Mouse (Mus musculus) hindbrain, postnatal 0 days (tissue): ENCODE results near the gene Ripor1. TPM values are rescaled to one million over a fixed set of nuclear protein-coding genes. Genes with fewer than 3 reads are reported as not detected.
A peak's percentile ranks its signal among the peaks of the same experiment; 100 is the strongest.

Experiments used
- ATAC-seq: fragments of 200-750 bp; cut with Nextera tagmentation; 2 replicates; pipeline ENCODE4 v1.8.0; 2017; ENCODE audit warnings: mild to moderate bottlenecking, moderate TSS enrichment, moderate library complexity
- DNase-seq: peaks from one replicate; pipeline ENCODE4 v3.0.0-alpha.2; 2015; ENCODE audit warnings: low spot score
- H3K27ac ChIP-seq: fragments of 300-500 bp; sonication (generic); 2 replicates; pipeline ENCODE4 v1.5.1; 2014; ENCODE audit warnings: mild to moderate bottlenecking
- H3K27me3 ChIP-seq: fragments of 300-500 bp; sonication (generic); 2 replicates; pipeline ENCODE4 v1.6.1; 2014; ENCODE audit warnings: low read length, mixed read lengths; ENCODE audit not compliant: insufficient read depth
- H3K36me3 ChIP-seq: fragments of 300-500 bp; sonication (generic); 2 replicates; pipeline ENCODE4 v1.6.1; 2014; ENCODE audit warnings: low read length, mixed read lengths; ENCODE audit not compliant: insufficient read depth
- H3K4me1 ChIP-seq: fragments of 300-500 bp; sonication (generic); 2 replicates; pipeline ENCODE4 v1.6.1; 2014; ENCODE audit warnings: antibody characterized with exemption, low read length, mixed read lengths; ENCODE audit not compliant: insufficient read depth
- H3K4me2 ChIP-seq: fragments of 300-500 bp; sonication (generic); 2 replicates; pipeline ENCODE4 v1.6.1; 2014; ENCODE audit warnings: low read depth, mild to moderate bottlenecking, low read length, moderate library complexity, mixed read lengths
- H3K4me3 ChIP-seq: fragments of 300-500 bp; sonication (generic); 2 replicates; pipeline ENCODE4 v1.5.1; 2014; ENCODE audit warnings: low read length
- H3K9ac ChIP-seq: fragments of 300-500 bp; sonication (generic); replicated peaks from 2 replicates; pipeline ENCODE4 v1.6.1; 2014; ENCODE audit warnings: mild to moderate bottlenecking, low read length, moderate library complexity, mixed read lengths
- H3K9me3 ChIP-seq: fragments of 300-500 bp; sonication (generic); 2 replicates; pipeline ENCODE4 v1.6.1; 2016; ENCODE audit warnings: low read length, mixed read lengths
- CTCF ChIP-seq: IDR thresholded peaks from 2 replicates; pipeline ENCODE4 v1.5.1; 2016; ENCODE audit warnings: antibody characterized with exemption, control low read depth, low read depth
- WGBS: fragments of 180-500 bp; shearing (Covaris S2); extraction: QIAGEN DNeasy Blood & Tissue Kit; methylation state at CpG from one replicate; pipeline ENCODE4 v1.1.7; 2014; 5-methylcytosine and 5-hydroxymethylcytosine counted together
- polyA plus RNA-seq: library from polyadenylated mRNA; unstranded; fragments of >200 nt; fragmentation: Nextera tagmentation; extraction: Ambion mirVana; gene quantifications from 2 replicates; pipeline ENCODE4 v1.2.1, GENCODE M21; 2015
- total RNA-seq: library from RNA; depleted of rRNA; stranded (reverse); fragments of >200 nt; gene quantifications from 2 replicates; pipeline ENCODE4 v1.2.3, GENCODE M21; 2014

Gene Ripor1
- total and polyA plus RNA-seq, 2 experiments from 2014 or later: 14.4 to 28.7 TPM

DNA sequence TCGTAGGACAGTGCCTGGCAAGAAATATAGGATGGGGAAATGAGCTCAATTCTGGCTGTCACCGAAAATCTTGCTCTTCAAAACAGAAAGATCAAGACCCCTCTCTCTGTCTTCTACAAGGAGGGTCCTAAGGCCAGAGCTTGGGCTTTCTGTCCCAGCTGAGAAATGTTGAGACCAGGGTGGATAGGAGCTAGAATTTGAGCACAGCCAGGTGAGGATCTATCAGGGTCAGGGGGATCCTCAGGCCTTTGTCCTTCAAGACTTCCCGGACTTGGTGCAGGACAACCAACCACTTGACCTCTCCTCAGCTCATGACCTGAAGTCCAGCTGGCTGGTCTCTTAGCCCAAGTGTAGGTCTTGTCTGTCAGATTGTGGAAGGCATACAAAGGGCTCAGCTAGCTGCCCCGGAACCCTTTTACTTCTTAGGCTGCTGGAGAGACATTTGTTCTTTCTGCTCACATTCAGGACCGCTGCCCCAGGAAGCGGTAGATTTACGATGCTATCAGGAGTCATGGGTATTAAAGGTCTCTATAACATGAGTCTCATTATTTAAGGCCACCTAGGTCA is 18.7 kb downstream of the Ripor1 start:
- Histone ChIP-seq H3K4me3 (no peak overlapping the region), H3K36me3 (peaks cover 34% of the 10 kb centered on the region), H3K9ac (no peak overlapping the region), H3K9me3 (no peaks in the 10 kb centered on the region), H3K27ac (no peak overlapping the region; the same call in 1 of the 2 replicates), H3K27me3 (no peaks in the 10 kb centered on the region), H3K4me1 (no peaks in the 10 kb centered on the region), H3K4me2 (no peak overlapping the region)
- ATAC-seq (no peak), DNase-seq (no peak)
- no peak for TF ChIP-seq CTCF
- WGBS: 41% methylated on average over 7 of the region's 7 CpGs

DNA sequence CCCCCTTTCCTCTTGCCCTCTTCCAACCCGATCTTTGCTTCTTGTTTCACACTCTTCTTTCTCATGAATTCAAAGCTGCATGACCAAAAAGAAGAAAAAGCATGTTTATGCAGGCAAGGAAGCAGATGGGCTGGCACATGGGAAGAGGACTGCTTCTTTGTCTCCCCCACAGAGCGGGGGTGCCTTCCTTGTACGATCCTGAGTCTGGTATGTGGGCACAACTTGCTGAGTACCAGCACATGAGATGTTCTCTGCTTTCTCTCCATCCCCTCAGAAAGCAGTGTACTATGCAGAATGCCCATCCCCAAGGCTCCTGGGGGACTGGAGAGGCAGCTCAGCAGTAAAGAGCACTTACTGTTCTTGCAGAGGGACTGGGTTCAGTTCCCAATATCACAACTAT is 19.3 kb downstream of the Ripor1 start:
- Histone ChIP-seq H3K4me1 (no peaks in the 10 kb centered on the region), H3K4me3 (no peak overlapping the region), H3K27me3 (no peaks in the 10 kb centered on the region), H3K9ac (no peak overlapping the region), H3K9me3 (no peaks in the 10 kb centered on the region), H3K36me3 (peaks cover 28% of the 10 kb centered on the region), H3K27ac (no peak overlapping the region), H3K4me2 (no peak overlapping the region)
- WGBS: 50% methylated on average over 3 of the region's 3 CpGs
- ATAC-seq (no peak), DNase-seq (no peak)
- no peak for TF ChIP-seq CTCF

GRCm38 (mm10) chr8:105624831-105625230 is 19.8 kb downstream of the Ripor1 start:
- no peaks in the 10 kb centered on the region for H3K4me1 ChIP-seq
- WGBS: 86% methylated on average over 1 of the region's 1 CpGs
- no peak for ATAC-seq
- no peaks in the 10 kb centered on the region for H3K9me3 ChIP-seq
- no peaks in the 10 kb centered on the region for H3K27me3 ChIP-seq
- no peak for TF ChIP-seq CTCF
- peaks cover 24% of the 10 kb centered on the region for H3K36me3 ChIP-seq
- no peak for DNase-seq
- no peak overlapping the region for H3K27ac ChIP-seq
- no peak overlapping the region for H3K4me3 ChIP-seq
- H3K9ac ChIP-seq: no peak overlapping the region
- H3K4me2 ChIP-seq: no peak overlapping the region

DNA sequence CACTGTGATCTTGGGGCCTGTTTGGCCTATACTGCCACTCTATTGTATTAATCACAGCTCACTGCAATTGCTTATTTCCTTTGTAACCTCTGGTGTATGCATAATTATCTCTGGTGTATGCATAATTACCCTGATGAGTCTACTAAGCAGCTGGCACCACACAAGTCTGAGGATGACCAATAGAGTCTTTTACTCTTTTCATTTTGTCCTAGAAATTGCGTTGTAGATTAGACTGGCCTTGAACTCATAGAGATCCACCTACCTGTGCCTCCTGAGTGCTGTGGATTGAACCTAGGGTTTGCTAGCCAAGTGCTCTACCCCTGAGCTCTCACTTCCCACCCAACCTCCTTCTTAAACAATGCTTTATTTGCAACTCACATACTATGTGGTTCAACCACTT is 21.0 kb downstream of the Ripor1 start:
- Histone ChIP-seq H3K4me1 (no peaks in the 10 kb centered on the region), H3K4me2 (no peak overlapping the region), H3K4me3 (no peak overlapping the region), H3K36me3 (peaks cover 12% of the 10 kb centered on the region), H3K9me3 (no peaks in the 10 kb centered on the region), H3K27ac (no peak overlapping the region), H3K27me3 (no peaks in the 10 kb centered on the region), H3K9ac (no peak overlapping the region)
- 67% methylated on average over 1 of the region's 1 CpGs for WGBS
- TF ChIP-seq CTCF: no peak
- no peak for DNase-seq
- ATAC-seq: no peak

GRCm38 (mm10) chr8:105629337-105629736 is 24.3 kb downstream of the Ripor1 start:
- Histone ChIP-seq H3K4me1 (no peaks in the 10 kb centered on the region), H3K27me3 (no peaks in the 10 kb centered on the region), H3K36me3 (no peaks in the 10 kb centered on the region), H3K4me2 (no peak overlapping the region), H3K4me3 (no peak overlapping the region), H3K9ac (no peak overlapping the region), H3K9me3 (no peaks in the 10 kb centered on the region), H3K27ac (no peak overlapping the region)
- WGBS: 92% methylated on average over 4 of the region's 4 CpGs
- no peak for ATAC-seq
- TF ChIP-seq CTCF: no peak
- DNase-seq: no peak

DNA sequence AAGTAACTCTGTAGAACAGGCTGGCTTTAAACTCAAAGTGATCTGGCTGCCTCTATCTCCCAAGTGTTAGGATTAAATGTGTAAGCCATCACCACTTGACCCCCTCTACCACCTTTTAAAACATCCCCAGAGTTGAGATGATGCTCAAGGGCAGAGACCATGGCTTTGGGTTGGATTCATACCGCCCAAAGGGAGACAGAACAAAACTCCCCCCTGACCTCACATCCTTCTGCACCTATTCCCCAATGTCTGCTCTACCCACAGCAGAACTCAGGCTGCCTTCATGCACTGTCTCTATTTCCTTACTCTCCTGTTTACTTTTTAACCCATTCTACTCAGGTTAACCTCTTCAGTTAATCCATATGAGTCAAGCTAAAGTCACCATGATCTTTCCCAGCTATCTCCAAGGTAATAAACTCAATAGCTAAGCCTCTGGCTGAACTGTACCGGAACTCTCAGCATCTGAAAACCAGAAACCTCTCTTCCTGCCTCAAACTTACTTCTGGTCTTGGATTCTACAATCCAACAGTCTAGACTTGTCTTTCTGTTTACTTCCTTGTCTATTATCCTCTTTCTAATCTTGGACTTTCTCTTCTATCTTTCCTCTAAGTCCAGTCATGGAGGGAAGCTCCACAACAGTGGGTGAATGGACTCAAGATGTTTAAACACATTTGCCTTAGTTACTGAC is 29.9 kb downstream of the Ripor1 start:
- Histone ChIP-seq H3K4me1 (peaks cover 9% of the 10 kb centered on the region; the same call in 1 of the 2 replicates), H3K36me3 (no peaks in the 10 kb centered on the region), H3K9me3 (no peaks in the 10 kb centered on the region), H3K9ac (no peak overlapping the region; the same call in 1 of the 2 replicates), H3K4me3 (no peak overlapping the region), H3K4me2 (peak overlapping the region; percentile 83), H3K27me3 (no peaks in the 10 kb centered on the region), H3K27ac (no peak overlapping the region)
- 95% methylated on average over 2 of the region's 2 CpGs for WGBS
- DNase-seq: no peak
- ATAC-seq: no peak
- no peak for TF ChIP-seq CTCF

DNA sequence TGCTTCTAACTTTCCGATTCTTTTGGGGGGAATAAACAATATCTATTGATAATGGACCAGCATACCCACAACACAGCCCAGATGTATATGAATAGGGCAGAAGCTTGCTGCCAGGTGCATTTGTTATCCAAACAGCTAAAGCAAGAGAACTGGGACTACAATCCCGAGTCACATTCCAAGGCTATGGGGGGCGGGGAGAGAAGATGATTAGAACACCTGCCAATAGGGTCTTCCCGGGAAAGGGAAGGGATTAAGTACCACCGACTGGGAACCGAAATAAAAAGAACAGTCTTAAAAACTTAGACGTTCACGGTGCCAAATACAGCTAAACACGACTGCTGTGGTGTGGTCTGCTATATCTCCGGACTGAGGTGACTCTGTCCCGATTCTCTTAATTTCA is 30.4 kb downstream of the Ripor1 start:
- Histone ChIP-seq H3K9ac (peak overlapping the region; percentile 88), H3K36me3 (no peaks in the 10 kb centered on the region), H3K4me2 (peak overlapping the region; percentile 83), H3K9me3 (no peaks in the 10 kb centered on the region), H3K4me3 (peak overlapping the region; percentile 59), H3K27me3 (no peaks in the 10 kb centered on the region), H3K4me1 (peaks cover 9% of the 10 kb centered on the region; the same call in 1 of the 2 replicates), H3K27ac (peak overlapping the region; percentile 100)
- no peak for ATAC-seq
- WGBS: 2% methylated on average over 11 of the region's 11 CpGs
- DNase-seq: no peak
- no peak for TF ChIP-seq CTCF
